Mouse (Mus musculus): ENCODE data around the gene Plekhb2.
A peak's percentile ranks its signal among the peaks of the same experiment; 100 is the strongest.

Gene Plekhb2

DNA sequence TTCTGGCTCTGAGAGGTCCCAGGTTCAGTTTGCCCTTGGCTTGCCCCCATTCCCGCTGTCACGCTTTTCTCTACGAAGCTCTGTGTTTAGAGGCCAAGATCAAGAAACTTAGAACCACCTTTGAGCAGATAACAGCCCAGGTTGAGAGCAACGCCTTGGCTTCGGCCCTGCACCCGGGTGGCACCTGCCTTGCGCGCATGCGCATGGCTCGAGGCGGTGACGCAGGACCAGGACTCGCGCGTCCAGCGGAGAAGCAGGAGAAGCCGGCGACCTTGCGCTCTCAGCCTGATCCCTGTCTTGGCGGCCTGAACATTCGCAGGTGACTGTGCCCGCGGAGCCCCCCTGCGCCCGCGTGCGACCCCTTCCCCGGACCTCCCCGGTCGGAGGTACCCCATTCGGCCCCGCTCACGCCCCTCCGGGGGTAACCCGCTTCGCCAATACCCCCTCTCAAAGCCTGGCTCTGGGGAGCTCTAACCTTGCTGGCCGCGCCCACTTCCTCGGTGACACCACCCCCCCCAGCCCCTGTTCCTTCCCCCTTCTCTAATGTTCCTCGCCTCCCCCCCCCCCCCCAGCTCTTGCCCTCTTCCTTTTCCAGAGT, at the start of gene Plekhb2:
Gene Plekhb2 (plus strand): TSS at position 232 of the 598 bp plus-strand sequence.
- DNase-seq (ENCODE audit: low read depth, low spot score) = peak; percentile 60

DNA sequence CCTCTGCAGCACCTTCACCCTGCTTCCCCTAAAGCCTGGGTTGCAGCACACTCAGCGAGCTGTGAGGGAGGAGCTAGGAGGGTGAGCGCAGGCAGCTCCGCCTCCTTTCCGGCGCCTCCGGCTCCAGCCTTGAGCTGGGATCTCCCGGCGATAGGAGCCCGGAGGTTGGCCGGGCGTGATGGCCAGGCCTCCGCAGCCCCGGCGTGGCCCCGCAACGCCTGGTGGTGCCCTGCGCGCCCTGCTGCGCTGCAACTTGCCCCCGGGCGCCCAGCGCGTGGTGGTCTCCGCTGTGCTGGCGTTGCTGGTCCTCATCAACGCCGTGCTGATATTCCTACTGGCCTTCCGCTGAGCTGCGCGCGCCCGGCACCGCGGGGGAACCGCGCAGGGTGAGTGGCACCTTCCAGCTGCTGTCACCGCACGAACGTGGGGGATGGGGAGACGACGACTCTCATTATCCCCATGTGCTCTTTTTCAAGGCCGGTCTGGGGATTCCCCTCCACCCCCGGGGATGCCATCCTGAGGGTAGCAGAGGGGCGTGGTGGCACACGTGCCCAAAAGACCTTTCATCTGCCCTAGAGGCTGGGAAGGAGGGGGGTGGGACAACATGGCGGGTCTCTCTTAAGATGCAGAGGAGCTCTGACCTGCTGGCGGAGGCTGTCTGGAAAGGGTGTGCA, 48.0 kb upstream of the Plekhb2 start:
- peak; percentile 53 for DNase-seq (ENCODE audit: low read depth, low spot score)

DNA sequence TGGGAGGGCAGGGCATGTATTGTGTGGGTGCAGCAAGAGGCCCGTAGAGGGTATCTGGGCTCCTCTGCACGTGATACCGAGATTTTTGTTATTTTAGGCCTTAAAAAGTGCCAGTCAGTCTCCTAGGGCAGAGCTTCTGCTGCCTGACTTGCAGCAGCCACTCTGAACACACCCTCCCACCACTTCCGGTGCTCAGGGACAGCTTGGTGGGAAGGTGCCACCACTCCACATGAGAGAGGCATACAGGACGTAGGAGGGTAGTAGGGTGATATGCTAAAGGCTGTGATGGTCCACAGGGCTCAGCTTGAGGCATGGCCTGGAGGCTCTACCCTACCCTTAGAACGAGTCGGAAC, 47.5 kb upstream of the Plekhb2 start:
- DNase-seq (ENCODE audit: low read depth, low spot score) = no peak

DNA sequence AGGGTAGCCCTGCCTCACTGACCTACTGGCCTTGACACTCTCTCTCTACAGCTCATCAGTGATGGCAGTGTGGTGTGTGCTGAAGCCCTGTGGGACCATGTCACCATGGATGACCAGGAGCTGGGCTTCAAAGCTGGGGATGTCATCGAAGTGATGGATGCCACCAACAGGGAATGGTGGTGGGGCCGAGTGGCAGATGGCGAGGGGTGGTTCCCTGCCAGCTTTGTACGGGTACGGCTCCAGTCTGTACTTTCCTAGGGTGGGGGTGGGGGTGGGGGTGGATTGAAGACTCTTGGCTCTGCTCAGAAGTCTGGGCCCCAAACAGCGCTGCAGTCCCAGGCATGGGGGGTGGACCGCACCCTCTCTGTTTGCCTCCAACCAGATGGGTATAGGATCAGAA, 44.9 kb upstream of the Plekhb2 start:
- DNase-seq (ENCODE audit: low read depth, low spot score) = no peak

DNA sequence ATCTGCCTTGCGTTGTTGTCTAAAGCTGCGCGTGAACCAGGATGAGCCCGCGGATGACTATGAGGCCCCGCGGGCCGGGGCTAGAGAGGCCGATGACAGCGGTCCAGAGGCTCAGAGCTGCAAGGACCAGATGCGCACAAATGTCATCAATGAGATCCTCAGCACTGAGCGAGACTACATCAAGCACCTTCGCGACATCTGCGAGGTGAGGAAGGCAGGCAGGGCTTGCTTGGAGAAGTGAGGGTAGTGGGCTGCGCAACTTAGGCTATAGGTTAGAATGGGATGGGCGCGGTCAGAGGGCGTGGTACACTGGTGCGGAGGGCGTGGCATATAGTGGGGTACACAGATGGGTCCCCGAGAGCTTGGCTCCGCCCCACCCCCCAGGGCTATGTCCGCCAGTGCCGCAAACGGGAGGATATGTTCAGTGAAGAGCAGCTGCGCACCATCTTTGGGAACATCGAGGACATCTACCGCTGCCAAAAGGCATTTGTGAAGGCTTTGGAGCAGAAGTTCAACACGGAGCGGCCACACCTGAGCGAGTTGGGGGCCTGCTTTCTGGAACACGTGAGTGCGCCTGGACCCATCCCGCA, 43.8 kb upstream of the Plekhb2 start:
- DNase-seq (ENCODE audit: low read depth, low spot score) = no peak

DNA sequence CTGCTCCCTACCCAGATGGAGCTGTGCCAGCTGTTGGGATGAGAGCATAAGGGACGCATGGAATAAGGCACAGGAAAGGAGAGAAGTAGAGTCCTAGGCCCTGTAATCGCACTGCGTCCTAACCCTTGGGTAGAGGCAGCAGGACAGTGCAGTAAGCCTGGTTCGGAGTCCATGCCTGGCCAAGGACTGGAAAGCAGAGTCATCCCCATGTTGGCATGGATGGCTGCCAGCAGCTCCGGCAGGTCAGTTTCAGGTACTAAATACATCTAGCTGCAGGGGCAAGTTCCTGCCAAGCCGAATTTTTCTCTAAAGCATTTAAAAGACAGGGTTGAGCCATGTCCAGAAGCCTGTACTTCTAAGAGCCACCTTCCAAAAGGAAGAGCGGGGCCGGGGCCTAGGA, 41.3 kb upstream of the Plekhb2 start:
- no peak for DNase-seq (ENCODE audit: low read depth, low spot score)

DNA sequence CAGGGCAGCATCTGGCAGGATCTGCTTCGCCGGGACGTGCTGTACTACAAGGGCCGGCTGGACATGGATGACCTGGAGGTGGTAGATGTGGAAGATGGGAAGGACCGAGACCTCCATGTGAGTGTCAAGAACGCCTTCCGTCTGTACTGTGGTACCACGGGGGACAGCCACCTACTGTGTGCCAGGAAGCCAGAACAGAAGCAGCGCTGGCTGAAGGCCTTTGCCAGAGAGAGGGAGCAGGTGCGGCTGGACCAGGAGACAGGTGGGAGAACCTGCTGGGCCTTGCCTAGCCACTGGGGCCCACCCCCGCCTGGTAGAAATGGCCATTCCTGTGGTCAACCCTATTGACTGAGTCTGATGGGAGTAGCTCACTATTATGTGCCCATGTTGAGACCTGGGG, 39.5 kb upstream of the Plekhb2 start:
- no peak for DNase-seq (ENCODE audit: low read depth, low spot score)

DNA sequence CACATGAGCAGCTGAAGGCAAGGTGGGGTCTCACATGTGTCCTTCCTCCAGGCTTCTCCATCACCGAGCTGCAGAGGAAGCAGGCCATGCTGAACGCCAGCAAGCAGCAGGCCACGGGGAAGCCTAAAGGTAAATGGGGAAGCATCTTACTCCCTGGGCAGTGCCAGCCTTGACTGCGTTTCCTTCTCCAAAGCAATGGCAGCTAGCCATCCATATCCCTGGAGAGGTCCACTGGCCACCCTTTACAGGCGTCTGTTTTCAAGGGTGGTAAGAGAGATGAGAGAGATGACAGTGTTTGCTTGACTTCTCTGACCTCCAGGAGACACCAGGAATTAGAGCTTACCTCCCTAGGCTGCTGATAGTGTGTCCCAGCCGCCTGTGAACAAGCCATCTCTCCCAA, 38.7 kb upstream of the Plekhb2 start:
- DNase-seq (ENCODE audit: low read depth, low spot score) = no peak

DNA sequence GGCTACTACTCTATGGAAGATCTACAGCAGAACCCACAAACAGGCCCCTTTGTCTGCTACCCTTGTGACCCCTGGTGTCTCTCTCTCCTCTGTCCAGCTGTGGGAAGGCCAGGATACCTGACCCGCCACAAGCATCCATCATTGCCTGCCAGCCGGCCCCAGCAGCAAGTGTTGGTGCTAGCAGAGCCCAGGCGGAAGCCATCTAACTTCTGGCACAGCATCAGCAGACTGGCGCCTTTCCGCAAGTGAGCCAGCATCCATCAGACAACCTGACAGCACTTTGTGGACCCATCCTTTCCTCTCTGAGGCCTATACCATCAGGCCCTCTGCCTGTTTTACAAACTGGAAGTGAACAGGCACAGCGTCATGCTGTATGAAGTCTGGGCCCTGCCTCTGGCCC, 38.2 kb upstream of the Plekhb2 start:
- no peak for DNase-seq (ENCODE audit: low read depth, low spot score)

DNA sequence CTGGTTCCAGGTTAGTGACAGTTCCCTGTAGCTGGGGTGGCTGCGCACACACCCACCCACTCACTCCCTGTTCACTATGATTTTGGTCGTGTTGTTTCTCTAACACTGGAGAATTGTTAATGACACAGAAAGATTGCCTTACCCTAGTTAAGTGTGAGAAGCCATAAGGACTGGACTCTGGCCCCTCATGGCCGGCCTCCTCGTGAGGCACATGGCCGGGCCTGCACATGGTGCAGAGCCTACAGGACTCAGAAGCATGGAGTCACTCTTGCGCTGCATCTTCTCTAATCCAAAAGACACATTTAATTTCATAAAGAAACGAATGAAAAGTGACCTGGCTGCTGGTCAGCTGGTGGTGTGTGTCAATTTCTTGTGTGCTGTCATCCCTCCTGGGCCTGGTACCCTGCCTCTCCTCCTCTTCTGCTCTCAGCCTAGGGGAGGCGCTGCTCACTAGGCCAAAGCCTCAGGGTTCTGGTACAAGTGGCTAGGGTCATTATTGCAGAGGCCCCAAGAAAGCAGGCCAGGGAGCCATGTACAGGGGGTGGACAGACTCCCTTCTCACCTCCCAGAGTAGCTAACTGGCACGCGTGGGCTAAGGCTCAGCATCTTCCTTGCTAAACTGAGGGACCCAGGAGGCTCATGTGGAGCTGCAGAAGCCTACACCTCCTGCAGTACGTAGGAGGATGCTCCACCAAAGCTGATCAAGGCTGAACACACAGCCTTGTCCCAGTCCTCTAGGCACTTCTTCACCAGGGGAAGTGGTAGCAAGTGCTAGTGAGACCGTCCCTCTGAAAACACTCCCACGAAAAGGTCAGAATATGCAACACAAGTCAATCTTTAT, 37.1 kb upstream of the Plekhb2 start:
- no peak for DNase-seq (ENCODE audit: low read depth, low spot score)

DNA sequence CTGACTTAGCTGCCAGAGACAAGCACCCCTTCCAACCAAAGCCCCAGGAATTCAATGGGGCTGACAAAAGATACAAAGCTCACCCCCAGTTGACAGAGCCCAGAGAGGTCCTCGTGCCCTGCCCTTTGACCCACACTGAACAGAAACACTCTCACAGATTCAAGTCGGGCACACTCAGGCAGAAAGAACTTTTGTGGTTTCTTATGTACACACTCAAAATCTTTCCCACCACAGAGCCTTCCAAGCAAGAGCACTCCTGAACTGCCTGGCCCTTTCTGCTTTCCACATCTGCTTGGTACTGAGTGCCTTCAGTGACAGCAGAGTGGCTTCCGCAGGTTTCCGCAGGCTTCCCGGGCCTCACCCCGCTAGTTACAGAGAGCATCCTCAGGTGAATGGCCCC, 33.9 kb upstream of the Plekhb2 start:
- DNase-seq (ENCODE audit: low read depth, low spot score) = no peak

DNA sequence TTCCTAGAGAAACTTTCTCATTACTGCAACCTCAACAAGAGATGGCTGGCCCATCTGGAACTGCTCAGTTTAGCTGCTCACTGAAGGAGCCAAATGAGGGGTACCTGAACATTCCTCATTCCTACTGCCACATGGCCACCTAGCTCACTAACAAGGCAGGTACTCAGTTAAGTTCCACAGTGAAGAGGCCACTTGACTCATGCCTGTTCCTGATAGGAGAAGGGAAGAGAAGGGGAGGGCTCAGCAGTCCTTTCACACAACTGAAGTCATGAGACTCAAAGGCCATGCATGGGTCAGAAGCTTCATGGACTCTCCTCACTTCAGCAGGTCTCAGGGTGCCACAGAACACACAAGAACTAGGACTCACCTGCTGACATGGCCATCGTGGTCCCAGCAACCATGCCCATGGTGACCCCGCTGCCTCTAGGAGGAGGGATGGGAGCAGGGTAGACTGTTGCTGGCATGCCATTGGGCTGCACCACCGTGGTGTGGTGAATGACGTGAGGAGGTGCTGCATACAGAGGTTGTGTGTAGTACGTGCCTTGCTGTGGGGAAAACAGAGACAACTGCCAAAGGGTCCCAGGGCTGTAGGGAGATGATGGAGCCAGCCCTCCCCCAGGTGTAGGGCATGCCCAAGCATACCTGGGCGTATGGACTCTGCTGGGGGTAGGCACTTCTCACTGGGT, 30.4 kb upstream of the Plekhb2 start:
- DNase-seq (ENCODE audit: low read depth, low spot score) = no peak

DNA sequence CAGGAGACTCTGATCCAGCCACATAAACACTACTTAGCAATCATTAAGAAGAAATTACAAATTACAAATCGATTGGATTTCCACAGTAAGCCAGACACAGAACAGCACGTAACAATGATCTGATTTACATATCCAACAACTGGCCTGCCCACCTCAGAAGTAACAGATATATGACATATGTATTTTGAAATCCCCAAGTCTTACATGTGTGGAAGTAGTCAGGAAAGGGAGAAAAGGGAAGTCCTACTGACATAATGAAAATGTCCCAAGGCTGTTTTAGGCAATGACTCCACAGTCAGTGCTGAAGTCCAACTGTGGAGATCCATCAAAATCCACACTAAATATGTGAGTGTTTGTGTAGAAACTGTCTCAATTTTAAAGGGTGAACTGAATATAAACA, 28.4 kb upstream of the Plekhb2 start:
- DNase-seq (ENCODE audit: low read depth, low spot score) = no peak

DNA sequence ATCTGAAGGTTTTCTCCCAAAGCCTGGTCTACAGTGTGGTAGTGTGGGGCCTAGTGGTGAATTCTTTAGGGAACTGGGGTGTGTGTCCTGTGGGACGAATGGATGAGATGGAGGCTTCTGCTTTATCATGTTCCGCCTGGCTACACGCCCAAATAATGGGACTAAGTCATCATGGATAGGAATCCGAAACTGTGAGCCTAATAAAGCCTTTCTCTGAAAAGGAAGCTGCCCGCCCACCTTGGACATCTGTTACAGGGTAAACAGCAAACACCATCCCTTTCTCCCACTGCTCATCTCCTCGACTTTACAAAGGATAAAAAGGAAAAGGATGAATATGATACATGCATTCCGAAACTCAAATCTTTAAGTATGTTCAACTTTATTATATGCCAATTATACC, 27.8 kb upstream of the Plekhb2 start:
- DNase-seq (ENCODE audit: low read depth, low spot score) = no peak

DNA sequence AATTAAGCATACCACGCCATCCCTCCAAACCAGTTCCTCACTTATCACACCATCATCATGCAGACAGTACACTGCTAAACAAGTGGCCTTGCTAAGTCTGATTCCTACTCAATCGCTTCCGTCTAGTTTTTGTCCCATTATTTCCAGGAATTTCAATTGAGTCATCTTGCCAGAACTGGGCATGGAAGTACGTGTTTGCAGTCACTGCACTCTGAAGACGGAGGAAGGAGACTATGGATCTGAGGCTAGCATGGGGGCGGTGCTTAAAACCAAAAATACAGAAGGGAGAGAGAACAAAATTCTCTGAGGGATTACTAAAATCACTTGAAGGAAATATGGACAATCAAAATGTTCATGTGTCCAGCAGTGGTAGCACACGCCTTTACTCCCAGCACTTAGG, 27.0 kb upstream of the Plekhb2 start:
- DNase-seq (ENCODE audit: low read depth, low spot score) = no peak

DNA sequence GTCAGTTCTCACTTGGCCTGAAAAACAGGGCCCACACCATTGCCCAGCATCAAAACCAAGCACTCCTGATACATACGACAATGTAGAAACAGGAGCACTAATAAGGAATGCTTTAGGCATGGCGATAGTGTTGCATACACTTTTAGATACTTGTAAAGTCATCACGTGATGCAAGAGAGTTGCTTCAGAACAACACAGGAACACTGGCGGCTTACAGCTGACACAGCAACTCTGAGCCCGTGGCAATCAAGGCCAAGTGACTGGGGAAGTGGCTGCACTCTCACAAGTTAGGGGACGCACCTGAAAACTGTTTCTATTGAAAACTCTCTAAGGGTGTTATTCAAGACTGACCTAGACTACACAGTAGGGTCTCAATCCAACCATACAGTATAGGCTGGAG, 26.4 kb upstream of the Plekhb2 start:
- no peak for DNase-seq (ENCODE audit: low read depth, low spot score)

DNA sequence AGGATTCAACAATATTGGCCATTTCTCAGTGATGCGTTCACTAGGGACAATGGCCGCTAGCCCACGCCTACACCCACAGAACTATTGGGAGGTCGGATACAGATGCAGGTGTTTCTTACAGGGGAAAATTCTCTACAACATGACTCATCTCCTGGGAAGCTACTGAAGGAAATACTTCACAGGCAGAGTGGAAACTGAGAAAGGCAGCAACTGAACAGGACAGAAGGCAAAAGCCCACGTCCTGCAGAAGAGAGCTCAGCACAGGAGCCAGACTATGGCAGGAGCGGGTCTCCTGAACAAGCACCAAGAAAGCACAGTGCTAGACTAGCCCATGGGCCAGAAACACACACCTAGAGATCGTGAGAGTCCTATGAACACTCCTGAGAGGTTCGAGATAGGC, 25.6 kb upstream of the Plekhb2 start:
- DNase-seq (ENCODE audit: low read depth, low spot score) = no peak

DNA sequence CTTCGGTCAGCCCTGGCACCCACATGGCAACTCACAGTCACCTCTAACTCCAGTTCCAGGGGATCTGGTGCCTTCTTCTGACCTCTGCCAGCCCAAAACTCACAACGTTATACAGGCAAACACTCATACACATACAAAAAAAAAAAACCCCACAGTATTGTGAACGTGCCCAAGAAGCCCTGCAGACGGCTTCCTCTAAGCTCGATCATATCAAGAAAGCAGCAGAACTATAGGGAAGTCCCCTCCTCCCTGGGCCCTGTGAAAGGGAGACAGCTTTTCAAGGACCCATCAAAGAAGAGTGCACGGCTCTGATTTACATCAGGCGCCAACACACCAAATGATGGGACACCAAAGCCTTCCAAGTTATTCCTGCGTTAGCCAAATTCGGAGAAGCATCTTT, 23.9 kb upstream of the Plekhb2 start:
- no peak for DNase-seq (ENCODE audit: low read depth, low spot score)

DNA sequence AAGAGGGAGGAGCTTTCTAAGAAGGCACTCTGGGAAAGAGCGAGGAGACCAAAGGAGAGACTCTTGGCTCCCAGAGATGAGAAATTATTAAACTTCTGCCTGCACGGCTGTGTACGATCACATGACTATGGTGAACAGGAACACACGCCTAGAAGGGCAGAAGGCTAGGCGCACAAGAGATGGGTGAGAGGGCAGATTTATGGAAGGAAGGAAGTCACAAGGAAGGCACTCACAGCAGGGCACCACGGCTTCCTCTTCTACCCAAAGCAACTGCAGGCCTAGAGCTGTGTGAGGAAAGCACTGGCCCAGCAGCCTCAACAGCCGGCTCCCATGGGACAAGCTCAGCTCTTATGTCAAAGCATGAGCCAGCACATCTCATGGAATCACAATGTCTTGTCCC, 21.9 kb upstream of the Plekhb2 start:
- no peak for DNase-seq (ENCODE audit: low read depth, low spot score)

DNA sequence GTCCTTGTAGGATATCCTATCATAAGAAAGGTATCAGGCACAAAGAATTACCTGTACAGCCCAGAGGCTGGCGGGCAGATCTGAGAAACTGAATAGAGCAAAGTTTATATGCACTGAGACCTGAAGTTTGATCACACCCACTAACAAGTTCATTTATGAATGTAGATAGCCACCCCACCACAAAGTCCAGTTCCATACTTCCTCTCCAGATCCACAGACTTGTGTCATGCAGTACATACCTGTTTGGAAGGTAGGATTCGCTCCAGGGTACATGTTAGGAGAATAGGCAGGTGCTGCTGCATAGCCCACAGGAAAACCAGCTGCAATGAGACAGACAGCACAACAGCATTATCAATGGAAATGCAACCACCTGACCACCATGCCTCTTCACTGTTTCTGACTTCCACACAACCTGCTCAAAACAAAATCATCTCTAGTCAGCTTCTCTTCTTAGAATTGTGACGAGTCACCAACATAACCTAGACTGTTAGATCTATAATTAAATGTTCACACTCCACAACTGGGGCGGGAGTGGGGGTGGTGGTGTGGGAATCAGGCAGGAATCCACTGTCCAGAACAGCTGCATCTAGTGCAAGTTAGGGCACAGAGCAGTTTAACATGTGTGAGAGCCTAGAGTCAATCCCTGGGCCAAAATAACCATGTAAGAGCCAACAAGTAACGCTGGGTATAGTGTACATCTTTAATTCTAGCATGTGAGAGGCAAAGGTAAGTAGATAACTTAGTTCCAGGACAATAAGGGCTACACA, 21.1 kb upstream of the Plekhb2 start:
- DNase-seq (ENCODE audit: low read depth, low spot score) = no peak

DNA sequence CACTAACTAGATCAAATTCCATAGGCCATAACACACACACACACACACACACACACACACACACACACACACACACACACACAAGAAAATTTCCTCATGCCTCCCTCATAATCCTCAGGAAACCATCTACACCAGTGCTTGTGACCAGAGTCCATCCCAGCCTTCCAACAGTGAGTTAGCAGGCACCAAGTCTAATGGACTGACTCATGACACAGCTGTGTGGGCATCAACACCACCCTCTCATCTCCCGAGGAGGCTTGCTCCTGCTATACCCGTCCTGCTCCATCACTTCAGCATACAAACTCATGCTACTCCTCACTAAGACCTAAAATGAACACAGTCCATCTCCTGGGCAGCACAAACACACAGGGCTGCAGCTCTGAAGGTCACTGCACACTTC, 18.8 kb upstream of the Plekhb2 start:
- no peak for DNase-seq (ENCODE audit: low read depth, low spot score)
